Mouse (Mus musculus): ENCODE measurements around the gene Pex3.

Gene Pex3

DNA sequence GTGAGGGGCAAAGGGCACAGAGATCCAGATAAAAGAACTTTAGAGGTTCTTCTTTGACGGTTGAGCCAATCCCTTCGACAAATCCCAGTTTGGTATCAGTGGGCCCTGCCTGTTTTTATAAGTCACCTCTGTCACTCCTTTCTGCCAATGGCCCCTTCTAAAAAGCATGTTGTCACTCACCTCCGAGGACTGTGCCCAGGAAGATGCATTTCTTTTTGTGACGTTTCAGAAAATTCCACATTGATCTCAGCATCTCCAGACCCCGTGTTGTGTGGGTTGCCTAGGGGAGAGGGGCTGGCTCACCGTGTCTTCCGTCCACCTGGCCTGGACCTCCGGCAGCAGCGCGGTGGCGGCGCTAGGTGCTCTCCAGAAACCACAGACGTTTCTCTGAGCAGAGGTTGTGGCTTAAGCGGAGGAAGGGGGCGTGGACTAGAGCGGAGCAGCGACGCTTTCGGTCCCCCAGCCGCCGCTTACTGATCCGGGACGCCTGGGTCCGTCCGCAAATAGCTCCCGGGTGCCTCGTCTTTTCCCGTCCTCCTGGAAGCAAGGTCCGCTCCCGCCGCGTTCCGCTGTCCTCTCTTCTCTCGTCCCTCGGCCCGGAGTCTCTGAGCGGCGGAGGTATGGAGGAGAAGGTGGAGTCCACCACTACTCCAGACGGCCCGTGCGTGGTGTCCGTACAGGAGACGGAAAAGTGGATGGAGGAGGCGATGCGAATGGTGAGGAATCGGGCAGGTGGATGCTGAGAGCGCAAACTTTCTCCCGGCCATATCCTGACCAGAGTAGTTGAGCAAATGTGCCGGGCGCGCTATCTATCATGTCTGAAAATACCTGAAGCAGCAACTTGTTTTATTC is at the start of gene Pex3, which contains the start of gene Adat2:
Pex3 (minus strand) TSS at position 497 of the 852 bp plus-strand sequence.
Adat2 (plus strand) TSS at position 249 of the 852 bp plus-strand sequence.
- DNase-seq: peak; percentile 95

DNA sequence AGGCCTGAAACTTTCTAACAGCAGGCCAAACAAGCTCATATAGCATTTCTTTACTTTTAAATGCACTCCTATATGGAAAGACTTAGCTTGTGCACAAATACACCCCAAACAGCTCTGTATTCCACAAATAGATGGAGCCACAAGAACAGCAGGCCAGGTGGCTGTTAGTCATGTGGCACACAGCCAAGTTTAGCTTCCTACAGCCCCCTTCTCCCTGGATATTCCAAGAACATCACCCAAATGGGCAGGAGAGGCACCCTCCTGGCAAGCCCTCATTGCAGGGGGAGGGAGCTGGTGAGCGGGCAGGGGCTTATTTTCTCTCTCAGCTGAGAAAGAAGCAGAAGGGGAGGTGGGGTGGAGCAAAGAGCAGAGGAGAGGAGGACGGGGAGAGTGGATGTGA is 48.0 kb upstream of the Pex3 start:
- DNase-seq: no peak

GRCm38 (mm10) chr10:13597491-13597890 is 44.5 kb upstream of the Pex3 start:
- no peak for DNase-seq

DNA sequence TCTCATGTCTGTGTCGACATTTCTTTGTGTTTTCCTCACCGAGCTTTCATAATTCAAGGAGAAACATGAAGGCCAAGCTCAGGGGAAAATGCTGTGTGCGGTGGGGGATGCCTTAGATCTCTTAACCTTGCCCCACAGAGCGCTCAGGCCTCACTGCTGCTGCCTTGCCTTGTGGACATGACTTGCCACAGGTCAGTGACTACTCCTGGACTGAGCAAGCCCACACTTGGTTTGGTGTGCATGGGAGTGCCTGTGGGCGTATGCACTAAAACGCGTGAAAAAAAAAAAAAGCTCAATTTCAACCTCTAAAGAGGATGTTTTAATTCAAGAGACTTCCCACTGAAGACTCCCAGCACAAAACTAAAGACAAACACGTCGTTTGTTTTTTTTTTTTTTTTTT is 43.9 kb upstream of the Pex3 start:
- DNase-seq: no peak

- DNase-seq: no peak
Measured at GRCm38 (mm10) chr10:13596073-13596472, 43.1 kb upstream of the Pex3 start.

GRCm38 (mm10) chr10:13593529-13593928 is 40.6 kb upstream of the Pex3 start:
- no peak for DNase-seq

- DNase-seq: no peak
Measured at GRCm38 (mm10) chr10:13592196-13592595, 39.3 kb upstream of the Pex3 start.

- no peak for DNase-seq
Measured at GRCm38 (mm10) chr10:13587914-13588313, 35.0 kb upstream of the Pex3 start.

DNA sequence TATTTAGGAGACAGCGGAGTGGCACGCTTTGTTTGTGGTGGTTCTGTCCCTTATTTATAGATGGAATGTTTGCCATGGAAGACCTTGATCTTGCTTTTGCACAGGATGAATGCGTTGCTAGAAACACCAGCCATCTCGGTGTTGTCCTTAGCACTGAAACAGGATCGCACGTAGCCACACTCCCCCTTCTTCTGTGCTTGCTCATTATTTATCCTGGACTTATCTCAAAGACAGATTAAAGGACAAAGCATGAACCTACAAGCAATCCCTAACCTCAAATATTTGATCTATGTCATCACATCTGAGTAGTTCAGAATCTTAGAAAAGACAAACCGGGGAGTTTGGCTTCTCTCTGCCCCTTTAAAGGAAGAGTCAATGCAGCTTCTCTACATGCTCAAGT is 24.2 kb upstream of the Pex3 start:
- DNase-seq: no peak

GRCm38 (mm10) chr10:13572410-13572809 is 19.5 kb upstream of the Pex3 start:
- DNase-seq: no peak

- DNase-seq: no peak
Measured at GRCm38 (mm10) chr10:13572003-13572402, 19.1 kb upstream of the Pex3 start.

DNA sequence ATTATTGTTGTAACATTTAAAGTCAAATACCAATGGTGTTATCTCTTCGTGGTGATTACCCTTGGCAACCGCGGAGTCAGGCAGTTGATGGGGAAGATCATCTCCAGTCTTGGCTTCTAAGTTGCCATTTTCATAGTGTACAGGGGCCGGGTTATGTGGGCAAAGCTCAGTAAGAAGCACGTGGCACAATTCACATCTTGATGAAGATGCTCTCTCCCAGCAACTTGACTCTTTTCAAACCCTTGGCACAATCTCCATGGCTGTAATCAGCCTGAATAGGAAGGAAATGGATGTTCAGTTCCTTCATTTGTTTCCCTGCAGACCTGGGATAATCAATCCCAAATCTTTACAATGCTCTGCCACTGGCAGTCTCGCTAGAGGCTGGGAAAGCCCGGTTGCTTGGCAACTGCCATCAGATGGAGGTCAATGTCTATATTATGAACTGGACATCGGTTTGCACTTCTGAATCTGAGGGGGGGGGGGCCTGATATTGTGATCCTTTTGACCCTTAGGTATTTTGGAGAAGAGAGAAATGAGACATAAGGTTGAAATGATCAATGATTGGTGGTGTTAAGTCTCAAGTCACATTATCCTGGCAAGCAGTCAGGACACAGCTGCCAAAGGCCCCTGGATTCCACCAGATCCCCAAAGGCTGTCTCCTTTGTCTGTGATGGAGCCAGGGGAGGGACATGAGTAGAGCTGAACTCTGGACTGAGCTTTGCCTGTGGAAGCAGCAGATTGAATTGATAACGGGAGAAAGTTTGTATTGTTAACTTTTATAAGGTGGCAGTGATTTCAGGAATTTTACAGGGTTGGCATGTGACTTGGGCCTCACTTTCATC is 18.0 kb upstream of the Pex3 start:
- peak; percentile 38 for DNase-seq

DNA sequence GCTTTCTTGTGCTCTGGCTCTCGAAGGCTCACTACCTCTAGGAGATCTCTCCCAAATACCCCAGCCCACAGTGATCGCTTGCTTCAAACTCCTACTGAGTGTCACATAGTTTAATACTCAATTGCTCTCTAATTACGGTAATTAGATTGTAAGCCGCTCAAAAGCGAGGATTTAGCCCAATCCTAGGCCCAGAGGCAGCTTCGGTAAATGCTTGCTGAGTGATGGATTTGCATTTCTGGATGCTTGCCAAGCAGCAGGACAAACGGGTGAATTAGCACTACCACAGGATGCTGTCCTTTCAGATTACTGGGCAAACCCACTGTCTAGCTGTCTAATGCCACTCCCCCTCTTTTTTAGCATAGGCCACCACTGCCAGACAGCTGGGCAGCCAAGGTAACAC is 16.9 kb upstream of the Pex3 start:
- peak; percentile 19 for DNase-seq

GRCm38 (mm10) chr10:13566393-13566792 is 13.5 kb upstream of the Pex3 start:
- no peak for DNase-seq

GRCm38 (mm10) chr10:13565080-13565448 is 12.1 kb upstream of the Pex3 start:
- no peak for DNase-seq

DNA sequence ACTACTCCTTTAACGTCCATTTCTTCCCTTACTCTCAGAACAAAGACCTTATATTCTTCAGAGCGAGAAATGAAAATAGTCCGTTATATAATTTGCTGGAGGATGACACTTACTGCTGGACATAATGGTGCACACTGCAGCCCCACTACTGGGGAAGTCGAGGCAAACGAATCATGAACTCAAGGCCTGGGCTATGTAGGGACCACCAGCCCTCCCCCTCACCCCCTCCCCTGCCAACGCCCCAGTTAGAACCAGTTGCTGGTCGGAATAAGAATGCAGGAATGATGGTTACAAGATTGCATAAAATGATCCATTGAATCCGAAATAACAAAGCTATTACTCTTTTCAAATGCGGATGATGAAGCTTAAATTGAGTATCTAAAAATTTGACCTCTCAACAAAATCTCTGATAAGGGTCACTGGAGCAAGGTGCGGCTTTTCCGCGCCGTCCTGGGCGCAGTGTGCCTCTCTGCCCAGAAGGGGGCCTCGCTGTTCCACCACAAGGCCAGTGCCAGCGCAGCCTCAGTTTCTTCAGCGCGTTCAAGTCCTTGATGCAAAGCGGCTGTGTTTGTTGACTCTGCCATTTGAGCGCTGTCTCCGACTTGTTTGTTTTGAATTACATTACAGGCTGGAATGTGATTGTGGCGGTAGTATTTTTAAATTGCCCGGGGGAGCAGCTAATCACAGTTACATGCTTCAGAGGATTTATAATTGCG is 11.6 kb upstream of the Pex3 start:
- DNase-seq: peak; percentile 85

DNA sequence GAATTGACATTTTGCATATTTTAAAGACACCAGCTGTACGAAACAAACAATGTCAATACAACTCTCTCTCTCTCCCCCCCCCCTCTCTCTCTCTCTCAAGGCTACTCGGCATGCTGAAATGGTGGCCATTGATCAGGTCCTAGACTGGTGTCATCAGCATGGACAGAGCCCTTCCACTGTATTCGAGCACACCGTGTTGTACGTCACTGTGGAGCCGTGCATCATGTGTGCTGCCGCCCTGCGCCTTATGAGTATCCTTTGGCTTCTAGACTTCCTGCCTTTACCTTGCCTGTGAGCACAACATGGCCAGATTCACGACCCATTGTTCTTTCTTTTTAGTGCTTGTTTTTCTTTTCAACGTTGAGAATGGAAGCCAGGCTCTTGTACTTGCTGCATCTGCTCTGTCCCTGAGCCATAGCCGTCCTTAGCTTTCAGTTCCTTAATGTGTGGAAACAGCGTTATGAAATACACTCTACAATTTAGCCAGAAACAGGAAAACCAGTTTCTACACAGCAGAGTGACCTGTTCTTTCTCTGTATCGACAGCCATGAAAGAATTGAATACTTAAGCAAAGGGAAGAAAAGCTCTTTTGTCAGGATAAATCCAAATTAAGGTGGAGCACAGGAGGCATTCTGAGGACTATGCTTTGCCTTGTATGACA is 7.2 kb upstream of the Pex3 start:
- DNase-seq: no peak

GRCm38 (mm10) chr10:13554316-13554715 is 1.4 kb upstream of the Pex3 start:
- DNase-seq: no peak

GRCm38 (mm10) chr10:13553498-13553985 is 600 bp upstream of the Pex3 start:
- no peak for DNase-seq

- no peak for DNase-seq
Measured at GRCm38 (mm10) chr10:13541721-13542120, 11.2 kb downstream of the Pex3 start.

GRCm38 (mm10) chr10:13539769-13540333 is 13.1 kb downstream of the Pex3 start:
- DNase-seq: no peak

DNA sequence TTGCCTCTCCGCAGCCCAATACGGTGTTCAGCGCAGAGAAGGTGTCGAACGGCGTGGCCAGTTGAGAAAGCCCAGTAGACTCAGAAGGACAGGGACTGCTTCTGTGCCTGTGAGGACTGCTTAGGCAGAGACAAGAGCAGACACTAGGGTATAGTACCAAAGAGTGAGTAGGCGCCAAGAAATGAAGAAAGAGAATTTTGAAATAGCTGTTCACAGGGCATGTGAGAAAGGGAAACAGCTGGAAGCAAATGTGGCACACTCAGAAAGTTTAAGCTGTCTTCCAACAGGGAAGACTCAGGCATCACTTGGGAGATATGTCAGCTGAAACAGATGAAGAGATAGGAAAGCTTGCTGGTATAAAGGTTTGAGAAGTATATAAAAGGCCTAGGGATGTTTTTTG is 16.2 kb downstream of the Pex3 start:
- no peak for DNase-seq
